Mouse (Mus musculus): ENCODE data around the gene Aatf.

Aatf gene

GRCm38 (mm10) chr11:84521751-84522299, 8.5 kb upstream of the Aatf start:
- peak; percentile 7 for DNase-seq

DNA sequence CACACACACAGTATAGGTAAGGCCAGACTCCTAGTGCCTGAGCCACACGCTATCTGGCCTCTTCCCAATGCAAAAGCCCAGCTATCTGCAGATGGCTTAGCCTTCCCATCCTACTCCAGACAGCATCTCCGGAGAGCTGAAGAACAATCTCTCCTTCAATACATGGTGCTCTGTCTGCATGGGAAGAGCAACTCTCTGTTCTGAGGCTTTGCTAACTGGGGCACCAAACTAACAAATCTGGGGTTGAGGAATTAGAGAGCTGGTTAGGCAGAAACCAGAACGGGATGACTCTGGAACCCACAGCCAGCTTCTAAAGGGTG, 7.7 kb upstream of the Aatf start:
- no peak for DNase-seq

DNA sequence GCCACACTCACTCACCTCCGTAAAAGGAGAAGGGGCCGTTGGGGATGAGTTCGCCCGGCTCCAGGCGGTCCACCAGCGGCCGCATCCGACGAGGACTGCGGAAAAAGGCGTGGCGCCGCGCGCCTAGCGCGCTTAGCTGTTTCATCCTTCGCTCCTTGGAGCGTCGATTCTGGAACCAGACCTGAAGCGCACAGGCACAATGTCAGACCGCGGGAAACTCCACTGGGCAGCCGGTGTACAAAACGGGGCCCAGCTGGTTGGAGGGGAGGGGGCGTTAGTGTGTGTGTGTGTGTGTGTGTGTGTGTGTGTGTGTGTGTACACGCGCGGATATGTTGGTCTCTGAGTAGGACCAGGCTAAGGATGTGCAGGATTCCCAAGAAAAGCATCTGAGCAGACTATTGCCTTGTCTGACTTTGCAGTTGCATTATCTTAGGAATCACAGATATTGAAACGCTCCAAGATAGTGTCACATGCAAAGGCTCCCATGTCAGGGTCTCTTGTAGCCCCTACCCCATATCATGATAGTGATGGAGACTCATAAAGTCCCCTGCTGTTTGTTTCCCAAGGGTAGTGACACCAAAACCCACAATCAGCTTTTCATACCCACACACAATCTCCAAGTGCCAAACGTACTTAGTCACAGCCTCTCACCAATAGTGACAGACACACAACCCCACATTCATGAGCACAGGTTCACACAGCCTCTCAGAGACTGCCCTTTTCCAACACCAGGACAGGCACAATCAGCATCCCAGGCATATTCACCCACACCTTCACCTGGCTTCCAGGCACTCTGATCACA, 7.1 kb upstream of the Aatf start:
- DNase-seq, result no peak

DNA sequence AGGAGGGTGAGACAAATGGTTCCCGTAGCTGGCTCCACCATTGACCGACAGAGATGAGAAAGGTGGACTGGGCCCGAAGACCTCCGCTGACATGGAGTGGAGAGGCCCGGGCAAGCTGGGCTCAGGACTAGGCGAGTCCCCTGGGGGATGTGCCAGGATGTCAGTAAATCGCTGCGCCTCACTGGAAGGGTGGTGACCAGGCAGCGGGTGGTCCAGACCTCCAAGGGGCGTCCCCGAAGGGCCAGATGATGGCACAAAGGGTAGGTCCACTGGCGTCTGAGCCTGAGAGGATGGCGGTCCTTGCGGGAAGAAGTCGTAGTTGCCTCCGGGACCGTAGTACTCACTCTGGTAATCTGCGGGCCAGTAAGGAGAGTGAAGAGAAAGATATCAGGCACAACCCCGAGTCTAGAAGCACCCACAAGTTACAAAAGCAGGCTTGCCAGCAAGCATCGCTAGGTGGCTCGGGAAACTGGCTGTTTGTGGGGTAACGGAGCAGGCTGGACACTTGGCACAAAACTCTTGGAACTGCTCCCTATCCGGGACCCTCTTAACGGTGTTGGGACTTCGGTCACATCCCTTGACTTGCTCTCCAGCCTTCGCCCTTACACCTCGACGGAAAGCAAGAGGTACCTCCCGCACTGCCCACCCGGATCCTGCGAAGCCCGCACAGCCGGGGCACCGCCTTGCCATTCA, 6.4 kb upstream of the Aatf start:
- DNase-seq, result peak; percentile 7

DNA sequence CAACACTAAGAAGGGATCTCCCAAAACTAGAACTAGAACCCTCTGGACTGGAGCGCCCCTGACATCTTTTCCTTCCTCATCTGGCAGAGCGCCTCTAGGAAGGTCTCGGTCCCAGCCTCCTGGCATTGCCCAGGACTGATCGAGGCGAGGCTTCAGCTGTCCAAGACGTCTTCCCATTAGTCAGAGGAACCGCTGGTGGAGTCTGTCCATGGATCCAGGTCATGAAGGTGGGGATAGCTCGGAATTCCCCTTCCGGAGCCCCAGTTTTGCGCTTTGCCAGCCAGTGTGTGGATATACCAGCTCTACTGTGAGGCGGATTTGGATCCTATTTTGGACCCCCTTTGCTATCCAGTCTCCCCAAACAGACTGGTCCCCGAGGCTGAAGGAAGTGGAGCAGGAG, 5.7 kb upstream of the Aatf start:
- peak; percentile 13 for DNase-seq

DNA sequence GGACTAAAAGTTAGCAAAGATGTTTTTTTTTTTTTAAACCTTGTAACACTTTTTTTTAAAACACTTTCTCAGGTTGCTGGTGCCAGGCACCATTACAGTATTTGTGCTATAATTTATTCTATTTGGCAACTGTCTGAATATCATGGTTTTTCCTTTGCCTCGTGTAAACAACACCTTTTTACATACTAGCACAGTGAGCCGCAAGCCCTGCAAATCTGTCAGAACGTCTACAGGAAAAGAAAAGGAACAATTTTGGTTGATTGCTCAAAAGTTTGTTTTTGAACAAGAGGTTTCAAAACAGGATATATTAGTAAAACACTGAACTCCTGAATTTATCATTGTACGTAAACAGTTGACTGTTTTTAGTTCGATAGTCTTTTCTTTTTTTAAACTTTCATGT, 4.9 kb upstream of the Aatf start:
- no peak for DNase-seq

DNA sequence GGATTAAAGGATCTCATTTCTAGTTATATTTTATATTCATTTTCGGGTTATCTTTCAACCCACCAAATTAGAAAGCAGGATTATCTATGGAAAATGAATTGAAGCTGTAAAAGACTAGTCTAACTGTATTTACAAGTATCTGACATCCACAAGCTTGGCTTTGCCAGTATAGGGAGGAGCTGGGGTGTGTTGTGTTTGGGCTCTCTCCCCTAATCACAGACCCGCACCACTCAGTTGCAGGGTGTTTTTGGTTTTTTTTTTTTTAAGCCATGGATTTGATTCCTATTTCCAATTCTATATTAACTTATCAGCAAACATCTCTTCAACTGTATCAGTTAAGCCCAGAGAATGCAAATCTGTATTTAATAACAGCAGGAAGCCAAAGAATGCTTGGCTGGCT, 4.1 kb upstream of the Aatf start:
- DNase-seq, result no peak

DNA sequence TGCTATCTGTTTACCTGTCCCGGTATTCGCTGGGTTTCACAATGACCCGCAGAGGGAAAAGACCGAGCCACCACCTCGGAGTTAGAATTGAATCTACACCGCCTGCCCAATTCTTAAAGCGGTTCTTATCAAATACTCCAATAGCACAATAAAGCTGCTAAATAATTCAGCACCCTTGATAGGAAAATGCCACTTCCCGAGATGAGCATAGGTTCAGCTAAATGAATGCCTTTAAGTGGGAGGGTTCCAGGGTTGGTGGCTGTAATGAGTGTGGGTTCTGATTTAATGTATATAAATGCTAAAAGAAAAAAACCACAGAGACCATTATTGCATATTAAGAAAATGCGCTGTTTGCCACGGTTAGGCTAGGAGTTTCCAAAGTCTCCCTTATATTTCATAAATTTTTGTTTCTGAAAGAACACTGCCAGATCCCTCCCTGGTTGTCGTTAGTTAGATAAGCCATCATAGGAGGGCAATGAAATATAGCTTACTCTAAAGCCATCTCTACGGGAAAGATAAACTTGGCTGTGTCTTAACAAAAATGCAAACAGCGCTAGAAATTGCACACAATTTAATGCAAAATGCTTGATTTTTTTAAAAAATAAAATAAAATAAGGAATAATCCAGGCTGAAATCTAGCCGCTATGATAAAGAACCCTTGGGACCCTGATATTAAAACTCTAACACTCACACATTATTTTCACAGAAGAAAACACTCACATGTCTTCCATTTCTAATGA, 3.3 kb upstream of the Aatf start:
- no peak for DNase-seq

GRCm38 (mm10) chr11:84512031-84512430, 1.3 kb downstream of the Aatf start:
- no peak for DNase-seq

- DNase-seq, result no peak
These were observed 9.0 kb downstream of the Aatf start for GRCm38 (mm10) chr11:84504296-84504695.

DNA sequence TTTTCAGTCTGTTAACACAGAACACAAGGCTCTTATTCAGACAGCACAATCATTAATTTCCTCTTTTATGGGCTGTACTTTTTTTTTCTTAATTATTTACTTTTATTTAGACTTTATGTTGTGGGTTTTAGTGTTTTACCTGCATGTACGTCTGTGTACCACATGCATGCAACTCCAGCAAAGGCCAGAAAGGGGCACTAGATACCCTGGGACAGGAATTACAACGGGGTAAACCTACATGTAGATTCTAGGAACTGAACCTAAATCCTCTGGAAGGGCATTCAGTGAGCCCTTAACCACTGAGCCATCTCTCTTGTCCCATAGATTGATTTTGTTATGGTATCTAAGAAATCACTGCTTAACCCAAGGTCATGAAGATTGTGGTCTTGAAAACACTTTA, 15.4 kb downstream of the Aatf start:
- peak; percentile 38 for DNase-seq

DNA sequence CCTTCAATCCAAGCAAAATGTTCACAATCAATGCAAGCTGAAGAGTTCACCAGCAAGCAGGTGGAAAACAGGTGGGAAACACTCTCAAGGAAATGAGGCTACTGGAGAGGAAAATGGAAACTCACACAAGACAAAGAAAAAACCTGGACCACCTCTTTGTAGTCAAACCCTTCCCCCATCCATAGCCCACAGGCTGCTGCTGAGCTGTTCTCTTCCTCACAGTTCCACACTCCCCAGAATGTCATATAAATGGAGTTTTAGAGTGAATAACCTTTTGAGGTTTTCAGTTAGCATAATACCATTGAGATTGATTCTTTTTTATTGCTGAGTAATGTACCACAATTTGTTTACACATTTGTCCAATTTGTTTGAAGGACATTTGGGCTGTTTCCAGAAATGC, 16.4 kb downstream of the Aatf start:
- DNase-seq, result no peak

- no peak for DNase-seq
These were observed 17.5 kb downstream of the Aatf start for GRCm38 (mm10) chr11:84495774-84496173.

DNA sequence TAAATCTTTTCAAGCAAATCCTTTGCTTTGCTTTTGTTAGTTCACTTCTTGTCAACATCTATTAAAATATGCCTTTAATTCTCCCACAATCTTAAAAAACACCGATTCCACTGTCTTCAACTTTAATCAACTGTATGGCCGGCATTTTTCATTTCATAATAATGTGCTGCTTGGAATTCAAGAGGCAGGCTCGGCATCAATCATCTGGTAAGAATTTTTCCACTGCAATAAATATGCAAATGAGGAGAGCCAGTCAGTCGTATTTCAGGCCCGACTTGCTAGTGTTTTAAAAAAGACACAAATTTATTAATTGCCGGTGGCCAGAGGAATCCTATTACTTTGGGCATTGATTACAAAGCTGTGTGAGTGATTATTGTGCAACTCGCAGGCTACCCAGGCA, 31.7 kb downstream of the Aatf start:
- DNase-seq, result peak; percentile 7

- no peak for DNase-seq
These were observed 32.9 kb downstream of the Aatf start for GRCm38 (mm10) chr11:84480451-84480850.

GRCm38 (mm10) chr11:84476641-84477040, 36.7 kb downstream of the Aatf start:
- no peak for DNase-seq

GRCm38 (mm10) chr11:84475991-84476390, 37.3 kb downstream of the Aatf start:
- no peak for DNase-seq

GRCm38 (mm10) chr11:84473093-84473667, 40.1 kb downstream of the Aatf start:
- no peak for DNase-seq

GRCm38 (mm10) chr11:84464571-84464970, 48.8 kb downstream of the Aatf start:
- DNase-seq, result no peak

GRCm38 (mm10) chr11:84453901-84454300, 59.4 kb downstream of the Aatf start:
- no peak for DNase-seq

DNA sequence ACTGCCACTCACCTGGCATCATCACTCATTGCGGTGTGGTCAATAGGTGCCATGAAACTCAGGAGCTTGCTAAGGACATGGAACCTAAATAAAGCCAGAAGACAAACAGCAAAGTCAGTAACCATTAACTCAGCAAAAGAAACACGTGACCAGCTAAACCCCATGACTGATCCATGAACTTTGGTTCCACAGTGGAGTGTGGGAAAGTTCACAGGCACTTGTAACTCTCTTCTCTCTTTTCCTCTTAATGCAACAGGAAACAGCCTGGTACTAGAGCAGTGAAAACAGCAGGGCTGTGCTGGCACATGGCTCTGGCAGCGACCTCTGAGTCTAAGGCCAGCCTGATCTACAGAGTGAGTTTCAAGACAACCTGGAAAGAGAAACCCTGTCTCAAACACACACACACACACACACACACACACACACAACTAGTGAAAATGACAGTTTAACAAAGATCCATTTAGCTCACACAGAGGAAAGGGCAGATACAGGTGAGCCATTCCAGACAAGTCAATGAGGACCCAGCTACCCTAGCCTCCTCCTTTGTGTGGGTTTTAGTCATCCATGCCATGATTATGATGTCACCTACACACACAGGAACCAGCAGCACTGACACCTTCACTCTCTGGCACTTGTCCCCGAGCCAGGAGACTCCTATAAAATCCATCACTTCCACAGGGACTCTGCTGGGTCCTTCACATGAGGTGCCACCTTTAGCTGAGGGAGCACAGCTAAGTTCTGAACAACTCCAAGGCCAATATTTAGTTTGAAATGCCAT, 70.6 kb downstream of the Aatf start:
- DNase-seq, result peak; percentile 87

GRCm38 (mm10) chr11:84440402-84440801, 72.9 kb downstream of the Aatf start:
- peak; percentile 19 for DNase-seq

DNA sequence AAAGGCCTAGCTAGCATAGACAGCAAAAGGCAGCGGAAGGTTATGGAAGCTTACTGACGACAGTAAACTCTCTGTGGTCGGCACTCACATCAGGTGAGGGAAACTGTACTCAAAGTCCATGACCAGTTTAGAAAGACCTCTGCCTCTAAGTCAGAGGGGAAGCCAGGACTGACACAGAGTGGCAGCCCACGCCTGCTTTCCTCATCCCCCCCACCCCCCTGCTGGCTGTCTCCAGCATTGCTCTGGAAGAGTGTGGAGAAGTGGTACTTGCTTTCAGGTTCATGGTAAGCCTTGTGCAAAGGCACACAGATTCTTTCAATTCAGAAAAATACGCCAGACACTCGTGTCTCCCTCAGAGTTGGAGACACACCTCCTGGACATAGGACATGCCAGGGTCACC, 78.4 kb downstream of the Aatf start:
- DNase-seq, result no peak

All from kidney, adult 9 months (tissue).